Mouse (Mus musculus) monocyte, adult 2 months (primary cell): ENCODE measurements around the gene Ano10.
A peak's percentile ranks its signal among the peaks of the same experiment; 100 is the strongest.

Experiments used
- DNase-seq, 2 experiments: peaks; one replicate each; pipeline ENCODE4 v3.0.0; 2022; ENCODE audit warnings: low spot score in 2 of 2, low read depth in 1 of 2

The Ano10 gene

DNA sequence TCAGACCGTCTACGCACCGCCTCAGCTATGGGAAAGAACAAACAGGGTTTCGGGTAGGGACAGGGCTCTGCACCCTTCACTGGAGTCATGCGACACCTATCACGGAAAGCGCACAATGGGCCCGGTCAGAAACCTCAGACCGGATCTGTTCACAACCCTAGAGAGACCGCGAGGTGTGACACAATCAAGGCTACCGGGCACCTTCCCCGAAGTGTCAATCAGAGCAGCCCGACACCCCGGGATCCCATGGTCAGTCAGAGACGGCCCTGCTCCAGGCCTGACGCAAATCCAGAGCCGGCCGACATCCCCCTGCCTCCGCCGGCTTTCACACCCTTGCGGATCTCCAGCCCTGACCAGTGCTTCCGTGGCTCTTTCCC, 370 bp downstream of the Ano10 start:
- peak in 1 of 2 experiments; percentile 14 for DNase-seq

DNA sequence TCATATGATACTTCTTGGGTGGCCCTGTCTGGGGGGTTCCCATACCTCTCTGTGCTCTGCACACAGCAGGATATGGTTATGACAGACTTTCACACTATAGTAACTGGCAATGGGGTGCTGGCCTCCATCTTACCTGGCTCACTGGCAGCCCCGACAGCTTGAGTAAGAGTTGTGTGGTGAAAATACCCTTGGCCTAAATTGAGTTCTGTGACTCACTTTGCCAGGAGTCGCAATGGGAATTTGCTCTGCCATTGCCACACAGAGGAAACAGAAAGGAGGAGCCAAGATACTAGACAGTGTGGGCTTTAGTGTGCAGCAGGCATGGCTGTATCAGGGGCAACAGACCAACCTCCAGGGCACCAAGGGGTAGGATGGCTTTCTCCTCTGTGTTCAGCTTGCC, 4.0 kb downstream of the Ano10 start:
- no peak for DNase-seq

DNA sequence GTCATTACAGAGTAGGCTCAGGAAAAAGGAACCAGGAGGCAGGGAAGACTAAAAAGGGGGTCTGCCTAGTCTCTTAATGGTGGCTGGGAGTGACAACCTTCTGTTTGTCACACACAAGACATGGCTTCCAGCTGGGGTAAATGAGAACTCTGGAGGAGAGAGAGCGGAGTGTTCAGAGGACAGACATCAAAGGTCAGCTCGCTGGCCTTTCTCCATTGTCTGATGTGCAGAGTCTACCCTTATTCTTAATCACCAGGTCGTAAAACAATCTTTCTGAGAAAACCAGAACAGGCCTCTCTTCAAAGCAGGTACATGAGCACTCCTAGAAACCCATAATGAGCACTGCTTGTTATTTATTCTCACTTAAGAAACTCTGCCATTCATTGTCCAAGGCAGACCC, 5.8 kb downstream of the Ano10 start:
- no peak for DNase-seq

DNA sequence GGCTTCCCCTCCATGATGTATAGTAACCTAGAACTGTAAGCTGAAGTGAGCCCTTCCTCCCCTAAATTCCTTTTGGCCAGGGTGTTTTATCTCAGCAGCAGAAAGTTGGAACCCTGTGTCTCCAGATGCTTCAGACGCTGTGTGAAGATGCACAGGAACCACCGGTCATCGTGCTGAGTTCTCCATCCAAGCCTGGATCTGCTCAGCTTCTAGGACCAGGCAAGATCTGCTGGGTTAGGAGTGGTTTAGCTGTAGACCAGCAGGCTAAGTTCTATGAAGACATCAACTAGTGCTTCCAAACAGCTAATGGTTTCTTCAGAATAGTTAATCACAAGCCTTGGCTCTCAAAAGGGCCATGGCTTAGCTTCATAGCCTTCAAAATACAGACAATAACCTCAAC, 6.7 kb downstream of the Ano10 start:
- DNase-seq, result no peak

DNA sequence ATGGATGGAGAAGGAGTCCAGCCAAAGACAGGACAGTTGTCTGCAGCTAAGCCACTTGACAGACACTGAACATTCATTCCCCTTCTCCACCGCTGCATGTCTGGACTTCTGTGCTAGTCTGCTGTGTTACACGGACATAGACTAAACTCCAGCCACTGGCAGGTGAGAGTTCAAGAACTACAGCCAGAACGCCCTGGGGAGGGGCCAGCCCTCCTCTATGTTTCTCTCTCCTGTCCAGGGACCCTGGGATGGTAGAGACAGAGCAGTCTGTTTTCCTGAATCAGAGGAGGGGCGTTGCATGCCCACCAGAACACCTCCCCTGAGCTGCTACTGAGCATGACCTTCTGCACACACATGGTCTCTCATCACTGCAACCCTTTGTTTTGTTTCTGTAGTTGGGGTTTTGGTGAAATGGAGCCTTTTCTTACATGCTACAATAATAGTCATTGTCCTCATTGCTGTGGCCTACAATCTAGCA, 8.4 kb downstream of the Ano10 start:
- no peak for DNase-seq

DNA sequence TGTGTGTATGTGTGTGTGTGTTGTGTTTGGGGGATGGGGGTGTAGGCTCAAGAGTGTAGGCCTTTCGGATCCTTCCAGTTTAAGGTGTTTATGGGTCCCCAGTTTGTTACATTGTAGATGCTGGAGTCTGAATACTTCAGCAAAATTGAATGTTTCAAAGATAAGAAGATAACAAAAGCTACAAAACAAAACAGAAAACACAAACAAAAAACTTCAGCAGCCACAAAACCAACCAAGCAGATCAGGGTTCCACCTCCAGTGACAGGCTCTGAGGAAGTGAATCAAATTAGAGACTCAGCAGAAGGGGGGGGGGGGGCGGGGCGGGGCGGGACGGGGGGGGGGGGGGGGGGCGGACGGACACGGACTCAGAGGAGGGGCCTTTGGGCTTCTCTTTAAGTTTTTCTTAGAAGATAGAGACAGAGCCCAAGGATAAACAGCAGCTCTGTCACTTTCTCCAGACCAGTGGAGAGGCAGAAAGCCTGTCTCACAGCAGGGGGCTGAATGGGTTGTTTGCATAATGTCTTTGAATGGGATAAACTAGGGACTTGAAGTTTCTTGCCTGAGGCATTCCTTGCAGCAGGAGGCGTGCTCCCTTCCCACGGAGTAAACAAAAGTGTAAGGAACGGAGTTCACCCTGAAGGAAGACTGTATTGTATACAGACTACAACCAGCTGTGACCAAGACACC, 8.9 kb downstream of the Ano10 start:
- DNase-seq, result no peak

DNA sequence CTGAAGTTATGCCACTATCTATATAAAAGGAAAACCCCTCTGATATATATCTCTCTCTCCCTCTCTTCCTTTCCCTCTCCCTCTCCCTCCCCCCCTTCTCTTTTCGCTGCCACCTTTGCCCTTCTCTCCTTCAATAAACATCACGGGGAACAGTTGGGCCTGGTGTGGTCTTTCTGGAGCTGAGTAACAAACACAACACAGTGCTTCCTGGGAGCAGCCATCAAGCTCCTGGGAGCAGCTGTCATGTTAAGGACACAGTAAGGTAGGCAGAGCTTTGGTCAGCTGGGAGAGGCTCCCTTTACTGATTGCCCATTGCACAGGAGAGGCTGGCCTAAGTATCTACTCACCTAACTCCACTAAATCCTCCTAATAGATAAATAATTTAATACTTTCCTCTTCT, 9.5 kb downstream of the Ano10 start:
- DNase-seq, result no peak

DNA sequence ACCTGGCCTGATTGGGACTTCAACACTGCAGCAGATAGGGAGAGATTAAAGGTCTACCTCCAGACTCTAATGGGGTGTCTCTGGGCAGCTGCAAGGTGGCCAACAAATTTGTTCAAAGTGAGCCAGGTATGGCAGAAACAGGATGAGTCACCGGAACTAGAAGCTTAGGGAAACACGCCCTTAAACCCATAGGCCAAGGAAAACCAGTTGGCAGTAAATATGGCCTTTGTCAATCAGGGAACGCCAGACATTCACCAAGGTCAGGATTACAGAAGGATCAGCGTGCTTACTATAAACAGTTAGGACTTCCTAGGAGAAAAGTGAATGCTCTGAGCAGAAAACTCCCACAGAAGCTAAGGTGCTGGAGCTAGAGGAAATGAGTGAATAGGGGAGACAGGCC, 13.2 kb downstream of the Ano10 start:
- DNase-seq, result no peak

DNA sequence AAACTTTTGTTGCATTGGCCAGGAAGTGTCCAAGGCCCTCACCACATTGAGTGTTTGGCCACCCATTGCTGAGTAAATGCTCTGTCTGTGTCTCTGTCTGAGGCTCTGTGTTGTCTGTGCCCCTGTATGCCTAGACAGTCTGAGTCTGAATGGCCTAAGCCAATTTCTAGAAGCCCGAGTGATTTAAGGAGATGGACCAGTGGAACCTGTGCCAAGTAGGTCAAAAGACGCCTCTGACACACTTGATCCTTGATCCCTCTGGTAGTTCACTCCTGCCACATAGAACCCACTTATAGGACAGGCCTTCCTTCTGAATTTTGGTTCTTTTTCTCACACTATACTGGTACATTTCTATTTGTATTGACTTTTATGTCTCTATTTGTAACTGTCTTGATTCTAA, 17.6 kb downstream of the Ano10 start:
- DNase-seq, result no peak

DNA sequence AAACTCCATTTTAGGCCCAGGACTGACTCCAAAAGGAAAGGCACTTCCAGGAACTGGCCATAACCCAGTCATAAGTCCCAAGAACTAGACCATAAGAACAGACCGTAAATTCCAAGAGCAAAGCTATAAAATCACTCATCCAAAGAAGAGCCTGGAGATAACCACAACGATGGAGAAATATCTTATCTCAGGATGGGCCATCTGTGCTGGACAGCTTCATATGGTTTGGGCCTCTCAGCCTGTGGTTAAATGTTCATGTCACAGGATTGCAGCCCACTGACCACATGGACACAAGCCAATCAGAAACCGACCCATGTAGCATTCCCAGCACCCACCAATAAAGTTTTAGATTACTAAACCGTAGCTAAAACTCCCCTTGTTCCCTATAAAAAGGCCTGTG, 18.1 kb downstream of the Ano10 start:
- DNase-seq, result no peak

DNA sequence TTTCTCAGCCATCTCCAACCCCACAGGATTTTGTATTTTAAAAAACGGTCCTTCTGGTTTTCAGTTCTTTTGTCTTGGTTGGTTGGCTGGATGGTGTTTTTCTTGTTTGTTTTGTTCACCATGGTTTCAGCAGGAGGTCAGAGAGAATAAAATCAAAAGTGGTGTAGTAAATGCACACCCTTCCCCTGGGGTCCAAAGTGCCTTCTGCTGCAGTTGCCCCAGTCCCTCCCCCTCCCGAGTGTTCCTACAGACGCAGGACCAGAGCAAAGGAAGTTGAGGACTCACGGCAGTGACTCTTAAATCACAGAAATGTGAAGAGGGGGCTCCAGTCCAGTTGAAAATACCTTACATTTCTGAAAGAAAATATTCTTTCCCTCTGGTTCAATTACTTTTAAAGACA, 19.9 kb downstream of the Ano10 start:
- no peak for DNase-seq

DNA sequence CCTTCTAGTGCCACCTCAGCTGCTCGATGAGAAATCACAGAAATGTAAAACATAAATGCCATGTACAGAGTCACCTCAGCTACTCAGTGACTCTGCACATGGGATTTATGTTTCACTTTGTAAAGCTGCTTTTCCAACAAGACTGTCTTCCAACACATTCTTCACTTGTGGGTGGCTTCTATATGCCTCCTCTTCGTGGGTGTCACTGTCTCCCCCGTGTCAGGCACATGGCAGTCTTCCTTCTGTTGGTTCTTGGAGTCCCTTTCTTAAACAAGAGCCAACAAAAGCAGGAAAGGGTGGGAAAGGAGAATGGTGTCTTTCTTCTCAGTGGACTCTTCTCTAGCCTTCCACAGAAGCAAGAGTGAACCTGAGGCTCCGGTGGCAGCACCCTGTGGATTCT, 20.3 kb downstream of the Ano10 start:
- no peak for DNase-seq

DNA sequence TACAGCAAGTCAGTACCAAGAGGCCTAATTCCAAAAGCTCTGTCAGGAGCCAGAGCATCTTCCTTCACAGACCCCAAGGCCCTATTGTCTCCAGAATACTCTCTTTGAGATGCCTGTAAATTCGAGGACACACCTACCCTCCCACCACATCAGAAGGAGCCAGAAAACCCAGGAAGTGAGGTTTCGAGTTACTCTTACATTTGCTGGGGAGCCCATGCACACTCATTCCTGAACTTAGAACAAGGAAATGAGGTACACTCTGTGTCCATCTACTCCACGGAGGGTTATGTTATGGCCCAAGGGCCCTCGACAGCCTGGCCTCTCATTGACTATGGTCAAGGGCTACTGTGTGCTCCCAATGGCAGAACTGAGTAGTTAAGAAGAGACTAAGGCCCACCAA, 22.4 kb downstream of the Ano10 start:
- no peak for DNase-seq

DNA sequence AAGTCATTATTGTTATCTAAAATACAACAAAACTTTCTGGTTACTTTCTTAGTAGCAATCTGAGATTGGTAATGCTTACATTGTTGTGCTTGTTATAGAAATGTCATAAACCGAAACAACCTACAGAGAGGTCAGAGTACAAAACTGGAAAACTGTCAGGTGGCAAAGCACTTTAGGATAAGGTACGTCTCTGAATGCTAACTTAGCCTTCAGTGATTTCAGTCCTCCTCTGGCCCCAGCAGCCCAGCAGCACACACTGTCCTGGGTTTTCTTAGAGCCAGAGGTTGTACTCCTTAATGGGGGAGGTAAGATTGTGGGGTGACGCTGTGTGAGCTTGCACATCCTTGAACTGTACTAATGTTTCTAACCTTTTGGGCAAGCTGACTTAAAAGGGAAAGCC, 22.9 kb downstream of the Ano10 start:
- DNase-seq, result no peak

DNA sequence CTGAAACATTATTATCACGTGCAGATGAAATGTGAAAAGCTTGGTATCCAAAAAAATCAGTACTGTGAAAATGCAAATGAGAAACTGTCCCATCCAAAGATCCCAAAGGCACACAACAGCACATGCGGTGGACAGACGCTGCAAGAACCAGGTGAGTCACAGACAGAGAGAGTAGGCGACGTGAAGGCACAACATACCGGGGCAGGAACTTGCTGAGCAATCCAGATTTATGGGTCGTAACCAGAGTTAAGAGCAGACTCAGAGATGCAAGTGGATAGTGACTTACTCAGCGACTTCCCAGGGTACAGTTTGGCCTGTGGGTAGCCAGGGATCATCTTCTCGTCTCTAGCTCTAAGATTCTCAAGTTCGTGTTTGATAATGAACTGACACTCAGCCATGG, 23.3 kb downstream of the Ano10 start:
- no peak for DNase-seq

DNA sequence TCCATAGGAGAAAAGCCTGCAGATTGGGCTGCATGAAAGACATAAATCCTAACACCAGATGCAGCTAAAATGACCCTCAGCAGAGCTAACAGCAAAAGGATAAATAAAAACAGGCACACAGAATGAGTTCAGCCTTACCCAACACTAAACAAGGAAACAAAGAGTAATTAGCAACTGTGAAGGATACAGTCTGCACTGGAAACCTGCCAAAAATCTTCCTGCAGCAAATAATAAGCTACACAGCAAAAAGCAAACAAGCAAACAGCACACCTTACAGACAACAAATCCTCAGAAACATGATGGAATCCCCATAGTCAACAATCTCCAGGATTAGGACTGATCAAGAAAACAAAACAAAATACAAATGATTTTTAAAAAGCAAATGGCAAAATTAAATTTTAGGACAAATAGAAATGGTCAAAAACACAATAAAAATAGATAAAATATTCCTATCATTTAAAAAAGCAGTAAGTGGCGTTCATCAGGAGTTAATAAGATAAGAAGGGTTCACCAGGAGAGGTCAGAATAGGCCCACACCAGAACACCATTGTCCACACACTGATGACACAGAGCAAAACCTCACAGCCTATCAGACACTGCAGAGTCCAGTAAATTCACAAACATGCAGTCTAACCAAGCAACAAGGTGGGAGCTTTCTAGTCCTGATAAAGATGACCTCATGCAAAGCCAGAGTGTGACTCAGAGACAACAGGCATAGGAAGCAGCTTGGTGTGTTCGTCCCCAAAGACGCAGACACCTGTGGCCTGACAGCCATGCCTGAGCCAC, 24.8 kb downstream of the Ano10 start:
- DNase-seq, result no peak

DNA sequence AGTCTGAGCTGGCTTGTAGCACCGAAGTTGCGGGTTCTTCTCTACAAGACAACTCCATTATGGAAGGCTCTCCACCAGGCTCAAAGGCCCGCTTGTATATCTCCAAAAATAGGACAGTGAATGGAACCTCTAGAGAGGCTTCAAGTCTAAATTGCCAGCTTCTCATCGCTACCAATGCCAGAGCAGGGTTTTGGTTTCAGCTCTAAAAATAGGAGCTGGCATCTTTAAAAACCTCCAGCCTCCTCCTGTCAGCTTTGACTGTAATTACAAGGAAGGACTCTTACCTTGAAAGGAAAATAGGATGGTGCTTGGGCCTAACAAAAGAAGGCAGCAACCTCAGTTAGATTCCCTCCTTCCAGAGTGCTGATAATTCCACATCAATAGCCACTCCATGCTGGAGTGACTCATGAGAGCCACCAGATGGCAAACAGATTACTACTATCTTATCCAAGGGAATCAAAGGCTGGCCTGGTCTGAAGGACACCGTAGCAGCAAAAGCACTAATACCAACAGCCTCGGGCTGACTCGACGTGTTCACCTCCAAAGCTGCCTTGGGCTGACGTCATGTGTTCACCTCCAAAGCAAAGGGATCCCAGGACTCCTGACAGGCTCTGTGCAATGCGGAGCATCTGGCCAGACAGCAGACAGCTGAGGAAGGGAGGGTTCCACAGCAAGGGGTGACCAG, 28.6 kb downstream of the Ano10 start:
- no peak for DNase-seq

DNA sequence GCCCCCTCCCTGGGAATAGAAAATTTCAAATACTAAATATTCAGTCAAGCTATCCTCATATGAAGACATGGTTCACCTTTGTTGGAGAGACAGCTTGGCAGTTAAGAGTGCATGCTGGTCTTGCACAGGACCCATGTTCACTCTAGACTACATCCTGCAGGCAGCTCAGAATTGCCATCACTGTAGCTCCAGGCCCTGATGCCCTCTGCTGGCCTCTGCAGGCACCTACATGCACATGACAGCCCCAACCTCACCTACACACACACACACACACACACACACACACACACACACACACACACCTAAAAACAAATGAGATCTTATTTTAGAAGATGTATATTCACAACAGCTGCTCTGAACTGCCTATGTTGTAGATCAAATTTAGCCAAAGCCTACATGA, 31.1 kb downstream of the Ano10 start:
- no peak for DNase-seq

DNA sequence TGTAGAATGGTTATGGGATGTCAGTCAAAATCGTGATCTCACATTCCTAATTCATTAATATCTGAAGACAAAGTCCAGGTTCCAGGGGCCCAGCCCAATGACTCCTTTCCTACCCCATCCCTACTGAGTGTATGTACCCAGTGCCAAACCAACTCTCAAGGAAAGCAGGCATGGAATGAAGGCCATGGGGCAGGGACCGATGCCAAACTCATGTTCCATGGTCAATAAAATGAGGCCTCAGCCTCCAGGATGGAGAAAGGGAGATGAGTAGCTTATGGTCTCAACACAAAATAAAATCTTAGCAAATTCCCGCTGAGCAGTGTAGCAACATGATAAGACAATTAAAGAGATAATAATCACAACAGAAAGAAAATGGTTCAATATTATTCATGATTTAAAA, 39.8 kb downstream of the Ano10 start:
- no peak for DNase-seq

DNA sequence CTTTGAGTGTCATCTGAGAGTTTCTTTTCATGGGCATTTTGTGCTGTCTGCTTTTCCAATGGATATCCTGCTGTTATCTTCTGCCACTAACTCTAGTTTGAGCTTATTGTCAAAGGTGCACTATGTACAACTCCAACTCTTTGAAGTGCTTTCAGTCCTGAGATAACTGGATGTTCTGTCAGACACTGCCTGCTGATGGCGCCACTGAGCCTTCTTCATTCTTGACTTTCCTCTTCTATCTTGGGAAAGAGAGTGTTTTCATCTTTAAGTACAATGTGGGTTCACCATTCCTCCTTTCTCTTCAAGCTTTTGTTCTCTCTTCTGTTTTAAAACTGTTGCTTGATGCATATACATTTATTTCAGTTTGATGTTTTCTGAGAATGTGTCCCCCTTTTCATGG, 42.1 kb downstream of the Ano10 start:
- no peak for DNase-seq

DNA sequence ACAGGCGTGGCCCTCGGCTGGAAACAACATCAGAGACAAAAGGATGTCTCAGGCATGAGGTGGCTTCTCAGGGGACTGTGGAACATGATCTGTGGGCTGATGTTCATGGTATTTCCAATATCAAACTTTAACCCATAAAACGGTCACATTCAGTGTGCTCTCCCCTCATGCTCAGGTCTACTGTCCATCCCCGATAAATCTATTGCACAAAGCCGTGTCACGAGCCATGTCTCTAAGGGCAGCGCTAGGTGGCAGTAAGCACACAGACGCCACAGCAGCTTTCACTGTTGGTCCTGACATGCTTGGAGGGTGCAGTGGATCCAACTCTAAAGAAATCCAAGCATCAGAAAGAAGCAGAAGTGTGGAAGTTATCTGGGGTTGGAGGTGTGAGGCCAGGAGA, 46.1 kb downstream of the Ano10 start:
- no peak for DNase-seq

DNA sequence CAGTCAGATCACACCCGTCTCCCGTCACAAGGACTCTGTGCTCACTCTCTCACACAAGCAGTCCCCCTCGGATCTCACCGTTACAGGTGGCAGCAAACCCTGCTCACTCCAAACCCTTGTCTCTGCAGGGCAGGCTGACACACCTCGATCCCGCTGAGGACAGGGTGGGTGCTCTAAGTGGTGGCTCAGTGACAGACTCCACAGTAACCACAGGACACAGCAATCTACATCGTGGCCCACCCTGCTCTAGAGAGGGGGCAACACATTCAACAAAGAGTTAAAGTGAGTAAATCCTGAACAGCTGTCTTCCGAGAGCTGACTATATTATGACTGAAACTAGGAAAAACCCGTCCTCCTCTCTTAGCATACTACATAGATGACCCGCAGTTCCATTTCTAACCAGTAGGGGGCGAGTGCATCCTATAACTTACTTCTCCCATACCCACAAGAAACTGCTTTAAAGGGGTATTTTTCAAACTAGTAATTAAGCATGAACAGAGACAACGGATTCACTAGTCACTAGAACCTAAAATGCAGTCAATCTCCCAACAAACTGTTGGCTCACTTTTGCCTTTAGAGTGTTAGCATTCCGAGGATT, 46.7 kb downstream of the Ano10 start:
- DNase-seq, result peak in 1 of 2 experiments; percentile 27
